Mouse (Mus musculus) midbrain, embryonic 16.5 days (tissue): ENCODE data around the gene Pde1c. TPM values are rescaled to one million over a fixed set of nuclear protein-coding genes. Genes with fewer than 3 reads are reported as not detected.
A peak's percentile ranks its signal among the peaks of the same experiment; 100 is the strongest.

ENCODE experiments used
- ATAC-seq: fragments of 200-750 bp; cut with Nextera tagmentation; 2 replicates; pipeline ENCODE4 v1.8.0; 2017; ENCODE audit warnings: moderate TSS enrichment
- H3K27ac ChIP-seq: fragments of 300-500 bp; sonication (generic); 2 replicates; pipeline ENCODE4 v1.5.1; 2014; ENCODE audit warnings: mild to moderate bottlenecking, low read length, mixed read lengths
- H3K27me3 ChIP-seq: fragments of 300-500 bp; sonication (generic); 2 replicates; pipeline ENCODE4 v1.6.1; 2014; ENCODE audit warnings: low read depth, low read length, mixed read lengths; ENCODE audit not compliant: control insufficient read depth, insufficient read depth
- H3K36me3 ChIP-seq: fragments of 300-500 bp; sonication (generic); 2 replicates; pipeline ENCODE4 v1.6.1; 2014; ENCODE audit warnings: mild to moderate bottlenecking, low read length, moderate library complexity, mixed read lengths; ENCODE audit not compliant: control insufficient read depth, insufficient read depth
- H3K4me1 ChIP-seq: fragments of 300-500 bp; sonication (generic); 2 replicates; pipeline ENCODE4 v1.6.1; 2014; ENCODE audit warnings: mild to moderate bottlenecking, low read length, mixed read lengths; ENCODE audit not compliant: control insufficient read depth, insufficient read depth
- H3K4me2 ChIP-seq: fragments of 300-500 bp; sonication (generic); 2 replicates; pipeline ENCODE4 v1.6.1; 2014; ENCODE audit warnings: mild to moderate bottlenecking, low read length, mixed read lengths
- H3K4me3 ChIP-seq: fragments of 300-500 bp; sonication (generic); 2 replicates; pipeline ENCODE4 v1.5.1; 2014; ENCODE audit warnings: low read depth, mild to moderate bottlenecking, low read length, moderate library complexity, mixed read lengths
- H3K9ac ChIP-seq: fragments of 300-500 bp; sonication (generic); 2 replicates; pipeline ENCODE4 v1.6.1; 2014; ENCODE audit warnings: low read depth, low read length, mixed read lengths
- H3K9me3 ChIP-seq: fragments of 300-500 bp; sonication (generic); replicated peaks from 2 replicates; pipeline ENCODE4 v1.6.1; 2014; ENCODE audit warnings: mild to moderate bottlenecking, low read length, mixed read lengths; ENCODE audit not compliant: control insufficient read depth, poor library complexity, severe bottlenecking
- WGBS: fragments of 180-500 bp; shearing (Covaris S2); extraction: QIAGEN DNeasy Blood & Tissue Kit; methylation state at CpG from one replicate; pipeline ENCODE4 v1.1.7; 2014; 5-methylcytosine and 5-hydroxymethylcytosine counted together
- polyA plus RNA-seq: library from polyadenylated mRNA; unstranded; fragments of >200 nt; fragmentation: Nextera tagmentation; extraction: Ambion mirVana; gene quantifications from 2 replicates; pipeline ENCODE4 v1.2.1, GENCODE M21; 2015

Pde1c gene
- polyA plus RNA-seq, 1 experiment from 2014 or later, result 7.4 TPM

- no peaks in the 10 kb centered on the region for H3K36me3 ChIP-seq
- no peaks in the 10 kb centered on the region for H3K9me3 ChIP-seq
- 1% methylated on average over 10 of the region's 10 CpGs for WGBS
- H3K27me3 ChIP-seq, result no peaks in the 10 kb centered on the region; the same call in 1 of the 2 replicates
- peak overlapping the region; percentile 71 for H3K4me2 ChIP-seq
- peak; percentile 95 for ATAC-seq
- H3K27ac ChIP-seq, result peak overlapping the region; percentile 63
- peak overlapping the region; percentile 76 for H3K9ac ChIP-seq
- peaks cover 18% of the 10 kb centered on the region for H3K4me1 ChIP-seq
- peak overlapping the region; percentile 45 for H3K4me3 ChIP-seq
Observed at GRCm38 (mm10) chr6:56362128-56362545, 206.8 kb downstream of the Pde1c start.

DNA sequence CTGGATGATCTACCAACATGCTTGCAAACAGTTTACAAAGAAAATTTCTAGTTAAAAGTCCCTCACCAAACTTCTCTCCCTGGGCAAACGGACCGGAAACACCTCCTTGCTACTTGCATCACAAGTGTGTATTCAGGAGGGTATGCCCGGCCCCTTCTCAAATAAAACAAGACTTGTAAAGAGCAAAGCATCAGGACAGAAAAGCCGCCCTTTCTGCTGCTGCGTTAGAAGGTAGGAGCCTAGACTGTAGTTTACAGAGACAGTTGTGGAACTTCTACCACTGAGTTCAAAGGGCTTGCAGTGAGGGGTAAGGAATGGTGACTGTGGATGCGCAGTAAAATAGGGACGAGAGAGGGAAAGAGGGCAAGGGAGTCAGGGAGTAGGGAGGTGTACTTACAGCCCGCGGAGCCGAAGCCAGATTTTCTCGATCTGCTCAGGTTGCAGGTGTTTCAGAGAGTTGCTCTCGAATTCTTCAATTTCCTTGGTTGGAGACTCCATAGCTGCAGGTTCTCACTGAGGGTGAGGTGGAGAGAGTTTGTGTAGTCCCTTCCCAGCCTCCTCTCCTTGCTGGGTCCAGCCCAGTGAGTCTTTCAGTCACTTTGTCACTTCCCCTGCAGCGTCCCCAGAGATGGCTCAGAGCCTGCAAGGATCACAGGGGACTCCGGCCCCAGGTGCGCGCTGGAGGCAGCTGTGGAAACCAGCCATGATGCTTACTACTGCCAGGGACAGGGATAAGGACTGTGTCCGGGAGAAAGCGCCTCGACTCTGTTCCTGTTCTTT lies 207.4 kb downstream of the Pde1c start:
- peak overlapping the region; percentile 71 for H3K4me2 ChIP-seq
- H3K27ac ChIP-seq, result peak overlapping the region; percentile 63
- no peaks in the 10 kb centered on the region for H3K36me3 ChIP-seq
- H3K9me3 ChIP-seq, result no peaks in the 10 kb centered on the region
- ATAC-seq, result peak; percentile 78
- peaks cover 18% of the 10 kb centered on the region for H3K4me1 ChIP-seq
- peak overlapping the region; percentile 76 for H3K9ac ChIP-seq
- H3K27me3 ChIP-seq, result no peaks in the 10 kb centered on the region; the same call in 1 of the 2 replicates
- under 1% methylated on average over 19 of the region's 19 CpGs for WGBS
- peak overlapping the region; percentile 45 for H3K4me3 ChIP-seq

- H3K36me3 ChIP-seq, result no peaks in the 10 kb centered on the region
- H3K9ac ChIP-seq, result no peak overlapping the region
- H3K4me3 ChIP-seq, result peak overlapping the region; percentile 45; the same call in 1 of the 2 replicates
- no peak for ATAC-seq
- H3K27me3 ChIP-seq, result no peaks in the 10 kb centered on the region; the same call in 1 of the 2 replicates
- H3K4me1 ChIP-seq, result peaks cover 18% of the 10 kb centered on the region
- WGBS, result 65% methylated on average over 6 of the region's 6 CpGs
- H3K4me2 ChIP-seq, result peak overlapping the region; percentile 71
- H3K27ac ChIP-seq, result no peak overlapping the region
- H3K9me3 ChIP-seq, result no peaks in the 10 kb centered on the region
Observed at GRCm38 (mm10) chr6:56360086-56360485, 208.8 kb downstream of the Pde1c start.

DNA sequence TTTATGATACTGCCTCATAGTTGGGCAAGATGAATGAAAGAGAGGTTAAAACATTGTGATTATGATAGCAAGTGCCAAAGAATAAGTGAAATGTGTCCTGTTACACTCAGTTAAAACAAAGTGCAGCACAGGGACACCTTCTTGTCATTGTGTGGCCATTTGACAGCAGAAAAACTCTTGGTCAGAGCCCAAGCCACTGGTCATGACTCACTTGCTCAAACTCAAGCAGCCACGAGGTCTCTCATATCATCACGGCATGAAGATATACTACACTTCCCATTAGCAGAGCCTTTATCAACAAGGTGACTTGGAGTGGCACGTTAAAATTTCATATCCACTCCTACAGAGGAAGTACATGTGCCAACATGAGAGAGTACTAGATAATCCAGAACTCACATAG lies 209.8 kb downstream of the Pde1c start:
- Histone ChIP-seq H3K9me3 (no peaks in the 10 kb centered on the region), H3K9ac (no peak overlapping the region), H3K4me2 (no peak overlapping the region), H3K36me3 (no peaks in the 10 kb centered on the region), H3K4me3 (no peak overlapping the region), H3K27ac (no peak overlapping the region), H3K27me3 (no peaks in the 10 kb centered on the region; the same call in 1 of the 2 replicates), H3K4me1 (peaks cover 18% of the 10 kb centered on the region)
- ATAC-seq, result no peak
- 83% methylated on average over 3 of the region's 3 CpGs for WGBS

- H3K9ac ChIP-seq, result no peak overlapping the region
- WGBS, result 77% methylated on average over 3 of the region's 3 CpGs
- no peaks in the 10 kb centered on the region for H3K27me3 ChIP-seq
- H3K4me2 ChIP-seq, result no peak overlapping the region
- H3K9me3 ChIP-seq, result no peaks in the 10 kb centered on the region
- H3K4me3 ChIP-seq, result no peak overlapping the region
- no peaks in the 10 kb centered on the region for H3K36me3 ChIP-seq
- no peaks in the 10 kb centered on the region for H3K4me1 ChIP-seq
- H3K27ac ChIP-seq, result no peak overlapping the region
- ATAC-seq, result no peak
Observed at GRCm38 (mm10) chr6:56347207-56347606, 221.7 kb downstream of the Pde1c start.

DNA sequence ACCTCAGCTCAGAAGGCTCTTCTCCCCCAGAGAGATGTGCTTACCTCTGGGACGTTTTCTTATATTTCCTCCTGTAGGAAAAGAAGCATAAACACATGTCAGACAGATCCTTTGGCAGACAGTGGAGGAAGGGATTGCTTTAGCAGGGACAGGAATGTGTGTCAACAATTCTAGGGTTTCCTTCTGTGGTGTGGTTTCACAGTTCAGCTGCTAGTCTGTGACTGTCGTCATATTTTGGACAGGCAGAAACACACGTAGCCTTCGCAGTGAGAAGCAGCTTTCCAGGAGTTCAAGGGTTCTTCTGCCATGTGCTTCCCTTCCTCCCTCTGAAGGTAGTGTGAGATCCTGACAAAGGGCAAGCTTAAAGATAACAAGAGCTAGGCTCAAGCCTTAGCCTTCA lies 223.8 kb downstream of the Pde1c start:
- Histone ChIP-seq H3K27me3 (no peaks in the 10 kb centered on the region), H3K4me3 (no peak overlapping the region), H3K36me3 (no peaks in the 10 kb centered on the region), H3K9ac (no peak overlapping the region), H3K4me1 (no peaks in the 10 kb centered on the region), H3K27ac (no peak overlapping the region), H3K9me3 (no peaks in the 10 kb centered on the region), H3K4me2 (no peak overlapping the region)
- 88% methylated on average over 4 of the region's 4 CpGs for WGBS
- no peak for ATAC-seq

DNA sequence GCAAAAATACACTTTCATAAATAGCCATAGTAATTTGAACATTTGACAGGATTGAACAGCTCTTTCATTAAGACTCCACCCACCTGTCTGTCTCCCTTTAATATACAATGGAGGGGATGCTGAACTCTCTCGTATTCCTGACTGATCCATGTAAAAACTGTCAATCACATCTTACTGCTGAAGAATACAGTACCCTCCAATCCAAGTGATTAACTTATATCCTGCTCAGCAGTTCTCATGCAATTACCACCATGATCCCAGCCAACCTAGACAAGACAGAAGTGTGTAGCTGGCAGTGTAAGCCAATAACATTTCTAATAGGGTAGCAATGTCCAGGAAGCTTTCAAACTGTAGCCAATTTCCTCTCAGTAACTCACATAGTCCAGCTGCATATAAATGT lies 226.9 kb downstream of the Pde1c start:
- Histone ChIP-seq H3K4me2 (no peak overlapping the region), H3K27ac (no peak overlapping the region), H3K9ac (no peak overlapping the region), H3K9me3 (no peaks in the 10 kb centered on the region), H3K27me3 (no peaks in the 10 kb centered on the region), H3K4me1 (no peaks in the 10 kb centered on the region), H3K36me3 (no peaks in the 10 kb centered on the region), H3K4me3 (no peak overlapping the region)
- no peak for ATAC-seq
- 35% methylated on average over 1 of the region's 1 CpGs for WGBS

GRCm38 (mm10) chr6:56335811-56336446 lies 233.0 kb downstream of the Pde1c start:
- no peak for ATAC-seq
- no peaks in the 10 kb centered on the region for H3K36me3 ChIP-seq
- 90% methylated on average over 3 of the region's 3 CpGs for WGBS
- H3K27ac ChIP-seq, result no peak overlapping the region
- no peak overlapping the region for H3K9ac ChIP-seq
- H3K4me2 ChIP-seq, result no peak overlapping the region
- no peak overlapping the region for H3K4me3 ChIP-seq
- H3K9me3 ChIP-seq, result no peaks in the 10 kb centered on the region
- no peaks in the 10 kb centered on the region for H3K27me3 ChIP-seq
- no peaks in the 10 kb centered on the region for H3K4me1 ChIP-seq

DNA sequence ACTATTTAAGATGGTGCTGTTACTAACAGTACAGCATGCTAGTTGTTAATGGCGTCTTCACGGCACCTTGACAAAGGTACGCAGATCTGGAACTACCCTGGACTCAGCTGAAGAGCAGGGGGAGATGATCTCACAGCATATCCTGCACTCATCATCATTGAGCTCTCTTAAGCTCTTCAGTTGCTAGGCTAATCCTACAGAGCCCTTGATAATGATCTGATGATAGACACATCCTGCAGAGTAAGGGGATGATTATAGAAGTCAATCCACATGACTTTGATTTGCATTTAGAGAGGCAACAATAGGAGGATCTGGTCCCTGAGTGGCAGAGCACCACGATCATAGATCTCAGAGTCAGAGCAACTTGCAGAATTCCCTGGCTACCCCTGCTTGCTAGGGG lies 236.8 kb downstream of the Pde1c start:
- Histone ChIP-seq H3K4me2 (no peak overlapping the region), H3K27me3 (no peaks in the 10 kb centered on the region), H3K9ac (no peak overlapping the region), H3K4me3 (no peak overlapping the region), H3K27ac (no peak overlapping the region), H3K9me3 (no peaks in the 10 kb centered on the region), H3K4me1 (no peaks in the 10 kb centered on the region; the same call in 1 of the 2 replicates), H3K36me3 (no peaks in the 10 kb centered on the region)
- ATAC-seq, result no peak
- 73% methylated on average over 4 of the region's 4 CpGs for WGBS
